Mouse (Mus musculus) left cerebral cortex, adult 18-20 months (tissue): Measurements from ENCODE around the gene Gm4307. TPM values are rescaled to one million over a fixed set of nuclear protein-coding genes. Genes with fewer than 3 reads are reported as not detected.
"Not testable (repeated sequence)": the region's sequence is repeated elsewhere in the genome, so short reads cannot be mapped to it uniquely, and the experiment has no call there.

Experiments used
- DNase-seq, 2 experiments: peaks; one replicate each; pipeline ENCODE4 v3.0.0; 2021 to 2022; ENCODE audit warnings: low spot score in 2 of 2, mixed read lengths in 1 of 2
- long read RNA-seq, 2 experiments: library from polyadenylated mRNA; stranded (forward); transcript quantifications; one replicate each; pipeline ENCODE4 v2.0.0; 2021
- total RNA-seq, 2 experiments: library from RNA; stranded (reverse); gene quantifications; 2 replicates each; pipeline ENCODE4 v1.2.3; 2021

Gm4307 gene
- total RNA-seq = not detected
- long read RNA-seq, experiment 1 = 0 reads
- long read RNA-seq, experiment 2 = 0 reads

DNA sequence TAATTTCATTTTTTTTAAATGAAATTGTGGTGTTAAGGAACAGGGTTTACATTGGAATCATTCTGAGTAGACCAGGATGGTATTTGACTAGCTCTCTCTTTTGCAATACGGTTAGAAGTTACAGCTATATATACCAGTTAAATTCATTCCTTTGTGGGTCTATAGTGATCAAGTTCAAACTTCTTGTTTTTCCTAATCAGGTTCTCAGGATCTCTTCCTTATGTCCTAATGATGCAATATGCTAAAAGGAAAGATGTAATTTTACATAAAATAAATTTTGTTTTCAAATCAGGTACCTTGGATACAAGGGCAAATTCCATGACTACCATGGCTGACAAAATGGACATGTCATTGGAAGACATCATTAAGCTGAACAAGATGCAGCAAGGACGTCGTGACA, at the start of gene Gm4307:
Gm4307 (plus strand) TSS at position 301 of the 400 bp plus-strand sequence.
- not testable (repeated sequence) for DNase-seq

DNA sequence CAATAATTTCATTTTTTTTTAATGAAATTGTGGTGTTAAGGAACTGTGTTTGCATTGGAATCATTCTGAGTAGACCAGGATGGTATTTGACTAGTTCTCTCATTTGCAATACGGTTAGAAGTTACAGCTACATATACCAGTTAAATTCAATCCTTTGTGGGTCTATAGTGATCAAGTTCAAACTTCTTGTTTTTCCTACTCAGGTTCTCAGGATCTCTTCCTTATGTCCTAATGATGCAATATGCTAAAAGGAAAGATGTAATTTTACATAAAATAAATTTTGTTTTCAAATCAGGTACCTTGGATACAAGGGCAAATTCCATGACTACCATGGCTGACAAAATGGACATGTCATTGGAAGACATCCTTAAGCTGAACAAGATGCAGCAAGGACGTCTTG, 25.8 kb upstream of the Gm4307 start, which contains the start of gene Gm4301:
Gm4301 (plus strand) TSS at position 301 of the 400 bp plus-strand sequence.
- not testable (repeated sequence) for DNase-seq

DNA sequence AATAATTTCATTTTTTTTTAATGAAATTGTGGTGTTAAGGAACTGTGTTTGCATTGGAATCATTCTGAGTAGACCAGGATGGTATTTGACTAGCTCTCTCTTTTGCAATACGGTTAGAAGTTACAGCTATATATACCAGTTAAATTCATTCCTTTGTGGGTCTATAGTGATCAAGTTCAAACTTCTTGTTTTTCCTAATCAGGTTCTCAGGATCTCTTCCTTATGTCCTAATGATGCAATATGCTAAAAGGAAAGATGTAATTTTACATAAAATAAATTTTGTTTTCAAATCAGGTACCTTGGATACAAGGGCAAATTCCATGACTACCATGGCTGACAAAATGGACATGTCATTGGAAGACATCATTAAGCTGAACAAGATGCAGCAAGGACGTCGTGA, 20.6 kb upstream of the Gm4307 start, which contains the start of gene Gm4302:
Gm4302 (plus strand) TSS at position 301 of the 400 bp plus-strand sequence.
- DNase-seq = not testable (repeated sequence)

DNA sequence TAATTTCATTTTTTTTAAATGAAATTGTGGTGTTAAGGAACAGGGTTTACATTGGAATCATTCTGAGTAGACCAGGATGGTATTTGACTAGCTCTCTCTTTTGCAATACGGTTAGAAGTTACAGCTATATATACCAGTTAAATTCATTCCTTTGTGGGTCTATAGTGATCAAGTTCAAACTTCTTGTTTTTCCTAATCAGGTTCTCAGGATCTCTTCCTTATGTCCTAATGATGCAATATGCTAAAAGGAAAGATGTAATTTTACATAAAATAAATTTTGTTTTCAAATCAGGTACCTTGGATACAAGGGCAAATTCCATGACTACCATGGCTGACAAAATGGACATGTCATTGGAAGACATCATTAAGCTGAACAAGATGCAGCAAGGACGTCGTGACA, 15.5 kb upstream of the Gm4307 start, which contains the start of gene Gm4303:
Gm4303 (plus strand) TSS at position 301 of the 400 bp plus-strand sequence.
- not testable (repeated sequence) for DNase-seq

DNA sequence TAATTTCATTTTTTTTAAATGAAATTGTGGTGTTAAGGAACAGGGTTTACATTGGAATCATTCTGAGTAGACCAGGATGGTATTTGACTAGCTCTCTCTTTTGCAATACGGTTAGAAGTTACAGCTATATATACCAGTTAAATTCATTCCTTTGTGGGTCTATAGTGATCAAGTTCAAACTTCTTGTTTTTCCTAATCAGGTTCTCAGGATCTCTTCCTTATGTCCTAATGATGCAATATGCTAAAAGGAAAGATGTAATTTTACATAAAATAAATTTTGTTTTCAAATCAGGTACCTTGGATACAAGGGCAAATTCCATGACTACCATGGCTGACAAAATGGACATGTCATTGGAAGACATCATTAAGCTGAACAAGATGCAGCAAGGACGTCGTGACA, 10.3 kb upstream of the Gm4307 start, which contains the start of gene Gm4305:
Gm4305 (plus strand) TSS at position 301 of the 400 bp plus-strand sequence.
- not testable (repeated sequence) for DNase-seq

DNA sequence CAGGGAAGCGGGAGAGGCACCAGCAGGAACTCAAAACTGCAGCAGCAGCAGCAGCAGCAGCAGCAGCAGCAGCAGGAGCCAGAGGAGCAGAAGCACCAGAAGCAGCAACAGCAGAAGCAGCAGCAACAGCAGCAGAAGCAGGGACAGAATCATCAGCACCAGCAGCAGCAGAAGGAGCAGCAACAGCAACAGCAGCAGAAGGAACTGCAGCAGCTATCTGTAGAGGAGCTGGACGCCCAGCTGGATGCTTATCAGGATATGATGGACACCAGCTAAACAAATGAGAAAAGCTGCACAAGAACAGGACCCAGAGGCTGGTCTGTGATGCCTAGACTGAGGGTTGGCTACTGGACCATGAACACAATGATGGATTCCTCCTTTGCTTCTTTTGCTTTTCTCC, 4.3 kb upstream of the Gm4307 start:
- peak; percentile 2 to 3 for DNase-seq

DNA sequence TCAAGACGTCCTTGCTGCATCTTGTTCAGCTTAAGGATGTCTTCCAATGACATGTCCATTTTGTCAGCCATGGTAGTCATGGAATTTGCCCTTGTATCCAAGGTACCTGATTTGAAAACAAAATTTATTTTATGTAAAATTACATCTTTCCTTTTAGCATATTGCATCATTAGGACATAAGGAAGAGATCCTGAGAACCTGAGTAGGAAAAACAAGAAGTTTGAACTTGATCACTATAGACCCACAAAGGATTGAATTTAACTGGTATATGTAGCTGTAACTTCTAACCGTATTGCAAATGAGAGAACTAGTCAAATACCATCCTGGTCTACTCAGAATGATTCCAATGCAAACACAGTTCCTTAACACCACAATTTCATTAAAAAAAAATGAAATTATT, 21.3 kb downstream of the Gm4307 start, which contains the start of gene Gm4312:
Gm4312 (minus strand) TSS at position 101 of the 400 bp plus-strand sequence.
- DNase-seq = not testable (repeated sequence)

DNA sequence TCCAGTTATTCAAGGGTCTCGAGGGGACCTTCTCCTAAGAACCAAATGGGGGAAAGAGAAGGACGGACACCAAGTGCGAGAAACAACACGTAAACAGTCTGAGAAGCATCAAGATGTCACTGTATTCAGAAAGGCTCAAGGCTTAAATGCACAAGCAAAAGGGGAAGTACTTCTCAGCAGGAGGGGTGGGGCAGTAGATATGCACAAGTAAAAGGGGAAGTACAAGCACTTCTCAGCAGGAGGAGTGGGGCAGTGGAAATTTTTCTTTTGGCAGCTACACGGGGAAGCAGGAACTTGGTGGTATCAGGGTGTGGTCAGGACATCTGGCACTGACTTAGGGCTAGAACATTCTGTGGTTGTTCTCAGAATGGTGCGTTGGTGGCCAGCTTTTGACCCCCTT, 41.2 kb downstream of the Gm4307 start:
- not testable (repeated sequence) for DNase-seq

Other genes with a start within 250 kb of the Gm4307 start
- gene Gm4301, start 25.7 kb upstream of the Gm4307 start, total RNA-seq = not detected
- gene Gm4302, start 20.5 kb upstream of the Gm4307 start, total RNA-seq = not detected
- gene Gm4303, start 15.4 kb upstream of the Gm4307 start, total RNA-seq = not detected
- not detected for gene Gm4305, start 10.2 kb upstream of the Gm4307 start, total RNA-seq
- gene Gm4312, start 21.2 kb downstream of the Gm4307 start, total RNA-seq = not detected
- 10 to 100 TPM; 12.7 to 16.3 TPM for gene Tmtc3, start 126.0 kb downstream of the Gm4307 start, total RNA-seq
- gene Cep290, start 126.2 kb downstream of the Gm4307 start, total RNA-seq = 10 to 100 TPM; 15.2 to 17.2 TPM
- 10 to 100 TPM; 23.3 to 24.0 TPM for gene 4930430F08Rik, start 229.1 kb downstream of the Gm4307 start, total RNA-seq
- gene 1700017N19Rik, start 229.1 kb downstream of the Gm4307 start, total RNA-seq = not detected